Mouse (Mus musculus) liver, embryonic 11.5 days (tissue): ENCODE data around the gene Hoxc5. TPM values are rescaled to one million over a fixed set of nuclear protein-coding genes. Genes with fewer than 3 reads are reported as not detected.

Experiments
- ATAC-seq: fragments of 200-750 bp; cut with Nextera tagmentation; replicated peaks from 2 replicates; pipeline ENCODE4 v1.8.0; 2017; ENCODE audit warnings: moderate number of reproducible peaks, mild to moderate bottlenecking, moderate TSS enrichment, moderate library complexity; ENCODE audit not compliant: low FRiP score
- DNase-seq: peaks from one replicate; pipeline ENCODE4 v3.0.0-alpha.2; 2017; ENCODE audit warnings: low spot score
- H3K27ac ChIP-seq: fragments of 300-500 bp; sonication (generic); 2 replicates; pipeline ENCODE4 v1.5.1; 2014; ENCODE audit warnings: mild to moderate bottlenecking, low read depth, low read length, control low read depth
- H3K27me3 ChIP-seq: fragments of 300-500 bp; sonication (generic); replicated peaks from 2 replicates; pipeline ENCODE4 v1.6.1; 2014; ENCODE audit warnings: low read length, mixed read lengths; ENCODE audit not compliant: control insufficient read depth, insufficient read depth
- H3K36me3 ChIP-seq: fragments of 300-500 bp; sonication (generic); 2 replicates; pipeline ENCODE4 v1.6.1; 2014; ENCODE audit warnings: mild to moderate bottlenecking, low read length, moderate library complexity, mixed read lengths; ENCODE audit not compliant: control insufficient read depth, insufficient read depth
- H3K4me1 ChIP-seq: fragments of 300-500 bp; sonication (generic); replicated peaks from 2 replicates; pipeline ENCODE4 v1.6.1; 2014; ENCODE audit warnings: low read length, mixed read lengths; ENCODE audit not compliant: control insufficient read depth, insufficient read depth
- H3K4me2 ChIP-seq: fragments of 300-500 bp; sonication (generic); 2 replicates; pipeline ENCODE4 v1.6.1; 2014; ENCODE audit warnings: mild to moderate bottlenecking, control low read depth, moderate library complexity
- H3K4me3 ChIP-seq: fragments of 300-500 bp; sonication (generic); 2 replicates; pipeline ENCODE4 v1.5.1; 2014; ENCODE audit warnings: low read depth, low read length, control low read depth
- H3K9ac ChIP-seq: fragments of 300-500 bp; sonication (generic); 2 replicates; pipeline ENCODE4 v1.6.1; 2014; ENCODE audit warnings: low read depth, low read length, control low read depth
- H3K9me3 ChIP-seq: fragments of 300-500 bp; sonication (generic); 2 replicates; pipeline ENCODE4 v1.6.1; 2016; ENCODE audit warnings: low read length, inconsistent platforms, mixed read lengths; ENCODE audit not compliant: control insufficient read depth
- WGBS: fragments of 180-500 bp; shearing (Covaris S2); extraction: QIAGEN DNeasy Blood & Tissue Kit; methylation state at CpG from one replicate; pipeline ENCODE4 v1.1.7; 2014; 5-methylcytosine and 5-hydroxymethylcytosine counted together
- polyA plus RNA-seq: library from polyadenylated mRNA; unstranded; fragments of >200 nt; fragmentation: Nextera tagmentation; extraction: Ambion mirVana; gene quantifications from 2 replicates; pipeline ENCODE4 v1.2.1, GENCODE M21; 2014

Hoxc5 gene
- polyA plus RNA-seq, 1 experiment from 2014 or later: 4.1 TPM

DNA sequence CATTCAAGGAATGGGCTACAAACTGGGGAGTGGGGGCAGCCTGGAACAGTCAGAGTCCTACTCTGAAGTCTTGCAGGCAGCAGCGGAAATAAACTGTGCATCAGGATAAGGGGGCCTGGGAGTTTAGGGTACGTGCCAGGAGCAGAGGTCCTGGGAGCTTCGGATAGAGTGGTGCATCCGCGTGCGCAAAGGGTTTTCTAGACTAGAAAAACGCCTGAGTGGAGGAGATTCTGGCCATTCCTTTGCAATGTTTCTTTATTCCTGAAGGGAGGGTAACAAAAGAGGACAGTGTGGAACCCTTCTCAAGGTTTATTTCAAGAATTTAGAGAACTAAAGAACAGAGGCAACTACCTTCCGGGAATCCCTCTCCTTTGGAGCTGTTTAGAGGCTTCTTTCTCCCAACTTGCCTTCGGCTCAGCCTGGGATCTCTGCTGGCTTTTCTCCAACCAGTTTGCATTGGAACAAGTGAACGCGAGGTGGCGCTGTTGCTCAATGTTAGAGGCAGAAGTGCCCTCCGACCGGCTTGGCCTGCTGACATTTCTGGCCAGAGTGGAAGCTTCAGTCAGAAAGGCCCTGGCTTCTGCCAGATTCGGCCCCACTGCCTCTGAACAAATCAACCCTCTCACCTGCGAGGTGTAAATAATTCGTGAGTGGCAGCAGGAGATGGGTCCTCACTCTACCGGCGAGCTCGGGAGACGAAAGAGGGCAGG is 20.0 kb downstream of the Hoxc5 start:
- Histone ChIP-seq H3K36me3 (no peaks in the 10 kb centered on the region), H3K9ac (no peak overlapping the region), H3K9me3 (no peaks in the 10 kb centered on the region), H3K27me3 (peaks cover 100% of the 10 kb centered on the region), H3K4me1 (no peaks in the 10 kb centered on the region), H3K4me3 (no peak overlapping the region), H3K4me2 (no peak overlapping the region), H3K27ac (no peak overlapping the region)
- DNase-seq (peak; percentile 85), ATAC-seq (no peak)
- WGBS: 3% methylated on average over 21 of the region's 21 CpGs

DNA sequence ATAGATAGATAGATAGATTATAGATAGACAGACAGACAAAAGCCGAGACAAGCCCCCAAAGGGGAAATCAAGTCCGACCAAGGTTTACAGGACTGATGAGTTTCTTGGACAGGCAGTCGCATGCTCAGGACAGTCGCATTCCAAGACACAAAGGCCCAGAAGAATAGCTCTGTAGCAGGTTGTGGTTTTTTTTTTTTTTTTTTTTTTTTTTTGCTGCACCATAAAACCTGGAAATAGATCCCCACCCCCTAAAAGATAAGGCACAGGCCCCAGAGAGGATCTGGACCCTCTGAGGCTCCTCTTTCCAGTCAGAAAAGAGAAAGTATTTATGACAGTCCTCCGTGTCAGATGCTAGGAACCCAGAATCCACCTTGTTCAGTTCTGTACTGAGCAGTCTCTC is 20.8 kb downstream of the Hoxc5 start:
- WGBS: 23% methylated on average over 5 of the region's 5 CpGs
- Histone ChIP-seq H3K27ac (no peak overlapping the region), H3K36me3 (no peaks in the 10 kb centered on the region), H3K9ac (no peak overlapping the region), H3K4me1 (no peaks in the 10 kb centered on the region), H3K4me3 (no peak overlapping the region), H3K4me2 (no peak overlapping the region), H3K9me3 (no peaks in the 10 kb centered on the region), H3K27me3 (peaks cover 100% of the 10 kb centered on the region)
- no peak for ATAC-seq
- no peak for DNase-seq

- Histone ChIP-seq H3K27me3 (peaks cover 99% of the 10 kb centered on the region), H3K4me3 (peak within 1 kb of the TSS; percentile 4; the same call in 1 of the 2 replicates), H3K4me2 (no peak within 1 kb of the TSS), H3K4me1 (no peaks in the 10 kb centered on the region), H3K27ac (no peak within 1 kb of the TSS), H3K36me3 (no peaks in the 10 kb centered on the region), H3K9ac (no peak within 1 kb of the TSS), H3K9me3 (no peaks in the 10 kb centered on the region)
- DNase-seq (no peak), ATAC-seq (no peak)
- 2% methylated on average over 66 of the region's 69 CpGs for WGBS
Observed at GRCm38 (mm10) chr15:102990461-102991397, 23.5 kb downstream of the Hoxc5 start, which contains the start of gene Hoxc8. Hoxc8 (plus strand) TSS chr15:102990607.

- Histone ChIP-seq H3K36me3 (no peaks in the 10 kb centered on the region), H3K9ac (no peak overlapping the region), H3K9me3 (no peaks in the 10 kb centered on the region), H3K4me3 (no peak overlapping the region), H3K4me1 (no peaks in the 10 kb centered on the region), H3K27ac (no peak overlapping the region), H3K4me2 (no peak overlapping the region), H3K27me3 (peaks cover 99% of the 10 kb centered on the region)
- ATAC-seq (no peak), DNase-seq (no peak)
- WGBS: 4% methylated on average over 7 of the region's 7 CpGs
Observed at GRCm38 (mm10) chr15:102991782-102992181, 24.5 kb downstream of the Hoxc5 start.

GRCm38 (mm10) chr15:102992206-102992605 is 25.0 kb downstream of the Hoxc5 start:
- WGBS: 2% methylated on average over 11 of the region's 11 CpGs

GRCm38 (mm10) chr15:102992863-102993262 is 25.6 kb downstream of the Hoxc5 start:
- no peak for ATAC-seq
- H3K4me1 ChIP-seq: no peaks in the 10 kb centered on the region
- no peak overlapping the region for H3K9ac ChIP-seq
- no peaks in the 10 kb centered on the region for H3K9me3 ChIP-seq
- H3K36me3 ChIP-seq: no peaks in the 10 kb centered on the region
- no peak overlapping the region for H3K4me2 ChIP-seq
- no peak for DNase-seq
- H3K27ac ChIP-seq: no peak overlapping the region
- no peak overlapping the region for H3K4me3 ChIP-seq
- WGBS: 6% methylated on average over 3 of the region's 3 CpGs
- peaks cover 98% of the 10 kb centered on the region for H3K27me3 ChIP-seq

More at GRCm38 (mm10) chr15:102992206-102992605, 25.0 kb downstream of the Hoxc5 start:
- no peak for ATAC-seq
- Histone ChIP-seq H3K9ac (no peak overlapping the region), H3K4me2 (no peak overlapping the region), H3K36me3 (no peaks in the 10 kb centered on the region), H3K9me3 (no peaks in the 10 kb centered on the region), H3K4me3 (no peak overlapping the region), H3K27me3 (peaks cover 98% of the 10 kb centered on the region), H3K27ac (no peak overlapping the region), H3K4me1 (no peaks in the 10 kb centered on the region)
- DNase-seq: no peak

DNA sequence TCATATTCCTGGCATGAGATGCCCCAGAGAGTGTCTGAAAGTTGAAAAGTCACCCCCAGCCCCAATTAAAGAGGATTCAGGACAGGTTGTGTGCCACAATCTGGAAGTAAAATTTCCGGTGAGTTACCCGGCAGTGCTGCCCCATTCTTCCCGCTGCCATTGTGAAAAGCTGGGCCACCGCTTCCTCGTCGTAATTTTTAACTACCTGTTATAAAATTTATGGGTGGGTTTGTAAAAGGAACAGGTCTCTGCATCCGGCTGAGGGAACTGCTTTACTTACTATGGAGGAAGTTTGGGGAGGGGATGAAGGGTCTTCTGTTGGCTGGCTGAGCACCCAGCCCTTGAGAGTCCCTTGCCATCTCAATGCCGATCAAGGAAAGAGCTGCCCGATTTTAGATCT is 29.3 kb downstream of the Hoxc5 start:
- H3K36me3 ChIP-seq: no peaks in the 10 kb centered on the region

GRCm38 (mm10) chr15:102997431-102997830 is 30.2 kb downstream of the Hoxc5 start:
- H3K27ac ChIP-seq: no peak overlapping the region
- no peak overlapping the region for H3K4me2 ChIP-seq
- H3K9me3 ChIP-seq: no peaks in the 10 kb centered on the region
- peaks cover 7% of the 10 kb centered on the region; the same call in 1 of the 2 replicates for H3K4me1 ChIP-seq
- no peak overlapping the region for H3K9ac ChIP-seq
- 0% methylated on average over 3 of the region's 3 CpGs for WGBS
- ATAC-seq (no peak), DNase-seq (no peak)
- peaks cover 98% of the 10 kb centered on the region for H3K27me3 ChIP-seq
- no peaks in the 10 kb centered on the region for H3K36me3 ChIP-seq
- H3K4me3 ChIP-seq: no peak overlapping the region

More for the DNA sequence above, 29.3 kb downstream of the Hoxc5 start:
- peaks cover 7% of the 10 kb centered on the region; the same call in 1 of the 2 replicates for H3K4me1 ChIP-seq
- ATAC-seq: no peak
- H3K9me3 ChIP-seq: no peaks in the 10 kb centered on the region
- no peak overlapping the region for H3K27ac ChIP-seq
- 3% methylated on average over 9 of the region's 9 CpGs for WGBS
- no peak overlapping the region for H3K9ac ChIP-seq
- no peak for DNase-seq
- H3K4me3 ChIP-seq: no peak overlapping the region
- H3K27me3 ChIP-seq: peaks cover 98% of the 10 kb centered on the region
- H3K4me2 ChIP-seq: no peak overlapping the region
